Mouse (Mus musculus): Measurements from ENCODE around the gene Tamm41.

The Tamm41 gene

GRCm38 (mm10) chr6:115027485-115027992 lies 10.1 kb downstream of the Tamm41 start:
- no peak for DNase-seq (ENCODE audit: low spot score)

GRCm38 (mm10) chr6:115022876-115023275 lies 14.8 kb downstream of the Tamm41 start:
- no peak for DNase-seq (ENCODE audit: low spot score)

GRCm38 (mm10) chr6:115015461-115015860 lies 22.2 kb downstream of the Tamm41 start:
- DNase-seq (ENCODE audit: low spot score) = no peak

GRCm38 (mm10) chr6:115013574-115013973 lies 24.1 kb downstream of the Tamm41 start:
- DNase-seq (ENCODE audit: low spot score) = no peak

- no peak for DNase-seq (ENCODE audit: low spot score)
Measured at GRCm38 (mm10) chr6:115011792-115012191, 25.9 kb downstream of the Tamm41 start.

- DNase-seq (ENCODE audit: low spot score) = no peak
Measured at GRCm38 (mm10) chr6:115010815-115011214, 26.9 kb downstream of the Tamm41 start.

GRCm38 (mm10) chr6:115010304-115010703 lies 27.4 kb downstream of the Tamm41 start:
- DNase-seq (ENCODE audit: low spot score) = no peak

GRCm38 (mm10) chr6:115007728-115008127 lies 29.9 kb downstream of the Tamm41 start:
- DNase-seq (ENCODE audit: low spot score) = peak; percentile 63

- DNase-seq (ENCODE audit: low spot score) = no peak
Measured at GRCm38 (mm10) chr6:115006948-115007347, 30.7 kb downstream of the Tamm41 start.

GRCm38 (mm10) chr6:115006065-115006464 lies 31.6 kb downstream of the Tamm41 start:
- DNase-seq (ENCODE audit: low spot score) = no peak

GRCm38 (mm10) chr6:115005351-115005890 lies 32.3 kb downstream of the Tamm41 start:
- no peak for DNase-seq (ENCODE audit: low spot score)

- no peak for DNase-seq (ENCODE audit: low spot score)
Measured at GRCm38 (mm10) chr6:115004636-115005035, 33.0 kb downstream of the Tamm41 start.

- no peak for DNase-seq (ENCODE audit: low spot score)
Measured at GRCm38 (mm10) chr6:114998374-114999031, 39.2 kb downstream of the Tamm41 start.

GRCm38 (mm10) chr6:114997471-114997870 lies 40.2 kb downstream of the Tamm41 start:
- no peak for DNase-seq (ENCODE audit: low spot score)

GRCm38 (mm10) chr6:114996910-114997309 lies 40.8 kb downstream of the Tamm41 start:
- no peak for DNase-seq (ENCODE audit: low spot score)

- no peak for DNase-seq (ENCODE audit: low spot score)
Measured at GRCm38 (mm10) chr6:114994079-114994478, 43.6 kb downstream of the Tamm41 start.

GRCm38 (mm10) chr6:114993659-114994058 lies 44.0 kb downstream of the Tamm41 start:
- DNase-seq (ENCODE audit: low spot score) = no peak

GRCm38 (mm10) chr6:114991909-114992308 lies 45.8 kb downstream of the Tamm41 start:
- DNase-seq (ENCODE audit: low spot score) = no peak

- DNase-seq (ENCODE audit: low spot score) = no peak
Measured at GRCm38 (mm10) chr6:114988619-114988980, 49.1 kb downstream of the Tamm41 start.

- no peak for DNase-seq (ENCODE audit: low spot score)
Measured at GRCm38 (mm10) chr6:114987966-114988618, 49.6 kb downstream of the Tamm41 start.

GRCm38 (mm10) chr6:114982671-114983070 lies 55.0 kb downstream of the Tamm41 start:
- no peak for DNase-seq (ENCODE audit: low spot score)

GRCm38 (mm10) chr6:114979715-114980114 lies 58.0 kb downstream of the Tamm41 start:
- no peak for DNase-seq (ENCODE audit: low spot score)

GRCm38 (mm10) chr6:114976915-114977419 lies 60.7 kb downstream of the Tamm41 start:
- DNase-seq (ENCODE audit: low spot score) = no peak

Measured in T-cell, adult 2 months (primary cell).